Mouse (Mus musculus): ENCODE data around the gene Aldh6a1.

Gene Aldh6a1

GRCm38 (mm10) chr12:84416834-84417604 is 33.8 kb downstream of the Aldh6a1 start, which contains the start of gene Rnf113a2:
TSS of gene Rnf113a2 (plus strand) at chr12:84417196.
- intact Hi-C loops (cut with DNase I), result no loop called here

- intact Hi-C loops (cut with DNase I), result no loop called here
Observed at GRCm38 (mm10) chr12:84408819-84409507, 41.8 kb downstream of the Aldh6a1 start, which contains the start of the genes Entpd5 and Bbof1. TSS of gene Entpd5 (minus strand) at chr12:84409029. TSS of gene Bbof1 (plus strand) at chr12:84409071.

GRCm38 (mm10) chr12:84407874-84408818 is 42.7 kb downstream of the Aldh6a1 start:
- intact Hi-C loops (cut with DNase I), result no loop called here

- intact Hi-C loops (cut with DNase I), result no loop called here
Observed at GRCm38 (mm10) chr12:84407259-84407658, 43.5 kb downstream of the Aldh6a1 start.

GRCm38 (mm10) chr12:84404541-84404940 is 46.3 kb downstream of the Aldh6a1 start:
- intact Hi-C loops (cut with DNase I), result no loop called here

GRCm38 (mm10) chr12:84402923-84403322 is 47.9 kb downstream of the Aldh6a1 start:
- intact Hi-C loops (cut with DNase I), result no loop called here

- intact Hi-C loops (cut with DNase I), result no loop called here
Observed at GRCm38 (mm10) chr12:84400653-84401052, 50.2 kb downstream of the Aldh6a1 start.

GRCm38 (mm10) chr12:84400068-84400467 is 50.7 kb downstream of the Aldh6a1 start:
- intact Hi-C loops (cut with DNase I), result no loop called here

GRCm38 (mm10) chr12:84399663-84400062 is 51.1 kb downstream of the Aldh6a1 start:
- intact Hi-C loops (cut with DNase I), result no loop called here

GRCm38 (mm10) chr12:84399135-84399534 is 51.7 kb downstream of the Aldh6a1 start:
- intact Hi-C loops (cut with DNase I), result no loop called here

- intact Hi-C loops (cut with DNase I), result no loop called here
Observed at GRCm38 (mm10) chr12:84398629-84399028, 52.2 kb downstream of the Aldh6a1 start.

- intact Hi-C loops (cut with DNase I), result no loop called here
Observed at GRCm38 (mm10) chr12:84397685-84398084, 53.1 kb downstream of the Aldh6a1 start.

- intact Hi-C loops (cut with DNase I), result no loop called here
Observed at GRCm38 (mm10) chr12:84396947-84397679, 53.7 kb downstream of the Aldh6a1 start.

- intact Hi-C loops (cut with DNase I), result no loop called here
Observed at GRCm38 (mm10) chr12:84393847-84394246, 57.0 kb downstream of the Aldh6a1 start.

- intact Hi-C loops (cut with DNase I), result no loop called here
Observed at GRCm38 (mm10) chr12:84392681-84393080, 58.1 kb downstream of the Aldh6a1 start.

- intact Hi-C loops (cut with DNase I), result no loop called here
Observed at GRCm38 (mm10) chr12:84390336-84390735, 60.5 kb downstream of the Aldh6a1 start.

- intact Hi-C loops (cut with DNase I), result no loop called here
Observed at GRCm38 (mm10) chr12:84388774-84389400, 61.9 kb downstream of the Aldh6a1 start.

GRCm38 (mm10) chr12:84388097-84388496 is 62.7 kb downstream of the Aldh6a1 start:
- intact Hi-C loops (cut with DNase I), result no loop called here

- intact Hi-C loops (cut with DNase I), result no loop called here
Observed at GRCm38 (mm10) chr12:84385408-84385807, 65.4 kb downstream of the Aldh6a1 start.

GRCm38 (mm10) chr12:84384644-84385081 is 66.1 kb downstream of the Aldh6a1 start:
- intact Hi-C loops (cut with DNase I), result no loop called here

Data from adrenal gland (tissue).